Mouse (Mus musculus) heart, embryonic 15.5 days (tissue): ENCODE measurements around the gene Ppp2r1b. TPM values are rescaled to one million over a fixed set of nuclear protein-coding genes. Genes with fewer than 3 reads are reported as not detected.
"Not testable (repeated sequence)": the region's sequence is repeated elsewhere in the genome, so short reads cannot be mapped to it uniquely, and the experiment has no call there.

Experiments used
- ATAC-seq: fragments of 200-750 bp; cut with Nextera tagmentation; replicated peaks from 2 replicates; pipeline ENCODE4 v1.8.0; 2017; ENCODE audit warnings: low read depth, moderate TSS enrichment; ENCODE audit not compliant: insufficient number of reproducible peaks, insufficient read depth, low FRiP score
- H3K27ac ChIP-seq: fragments of 300-500 bp; sonication (generic); 2 replicates; pipeline ENCODE4 v1.5.1; 2015; ENCODE audit warnings: mild to moderate bottlenecking, inconsistent platforms
- H3K27me3 ChIP-seq: fragments of 300-500 bp; sonication (generic); 2 replicates; pipeline ENCODE4 v1.6.1; 2015; ENCODE audit warnings: inconsistent platforms
- H3K36me3 ChIP-seq: fragments of 300-500 bp; sonication (generic); 2 replicates; pipeline ENCODE4 v1.6.1; 2015; ENCODE audit warnings: mild to moderate bottlenecking, inconsistent platforms
- H3K4me1 ChIP-seq: fragments of 300-500 bp; sonication (generic); replicated peaks from 2 replicates; pipeline ENCODE4 v1.6.1; 2015; ENCODE audit warnings: inconsistent platforms
- H3K4me2 ChIP-seq: fragments of 300-500 bp; sonication (generic); 2 replicates; pipeline ENCODE4 v1.6.1; 2015; ENCODE audit warnings: inconsistent platforms, mild to moderate bottlenecking, moderate library complexity
- H3K4me3 ChIP-seq: fragments of 300-500 bp; sonication (generic); 2 replicates; pipeline ENCODE4 v1.5.1; 2015; ENCODE audit warnings: mild to moderate bottlenecking, inconsistent platforms
- H3K9ac ChIP-seq: fragments of 300-500 bp; sonication (generic); 2 replicates; pipeline ENCODE4 v1.6.1; 2015; ENCODE audit warnings: mild to moderate bottlenecking, inconsistent platforms
- H3K9me3 ChIP-seq: fragments of 300-500 bp; sonication (generic); replicated peaks from 2 replicates; pipeline ENCODE4 v1.6.1; 2016; ENCODE audit warnings: inconsistent platforms
- WGBS: fragments of 180-500 bp; shearing (Covaris S2); methylation state at CpG from one replicate; pipeline ENCODE4 v1.1.7; 2015; ENCODE audit warnings: mixed read lengths; 5-methylcytosine and 5-hydroxymethylcytosine counted together
- polyA plus RNA-seq: library from polyadenylated mRNA; unstranded; fragments of >200 nt; fragmentation: Nextera tagmentation; extraction: Ambion mirVana; gene quantifications from 2 replicates; pipeline ENCODE4 v1.2.1, GENCODE M21; 2015

The Ppp2r1b gene
- polyA plus RNA-seq, 1 experiment from 2014 or later: 33.4 TPM

GRCm38 (mm10) chr9:50816512-50816911 lies 28.6 kb upstream of the Ppp2r1b start:
- Histone ChIP-seq H3K4me3 (no peak overlapping the region), H3K27ac (no peak overlapping the region), H3K9ac (no peak overlapping the region), H3K4me2 (no peak overlapping the region), H3K9me3 (no peaks in the 10 kb centered on the region), H3K27me3 (no peaks in the 10 kb centered on the region), H3K36me3 (peaks cover 25% of the 10 kb centered on the region), H3K4me1 (no peaks in the 10 kb centered on the region)
- ATAC-seq: no peak
- WGBS: 84% methylated on average over 1 of the region's 1 CpGs

GRCm38 (mm10) chr9:50818050-50818449 lies 27.1 kb upstream of the Ppp2r1b start:
- 80% methylated on average over 6 of the region's 6 CpGs for WGBS
- H3K4me3 ChIP-seq: no peak overlapping the region
- no peaks in the 10 kb centered on the region for H3K9me3 ChIP-seq
- no peak overlapping the region for H3K27ac ChIP-seq
- no peak overlapping the region for H3K4me2 ChIP-seq
- H3K4me1 ChIP-seq: no peaks in the 10 kb centered on the region
- peaks cover 25% of the 10 kb centered on the region for H3K36me3 ChIP-seq
- H3K27me3 ChIP-seq: no peaks in the 10 kb centered on the region
- ATAC-seq: no peak
- no peak overlapping the region for H3K9ac ChIP-seq

- H3K36me3 ChIP-seq: peaks cover 15% of the 10 kb centered on the region; the same call in 1 of the 2 replicates
- H3K9me3 ChIP-seq: no peaks in the 10 kb centered on the region
- no peak for ATAC-seq
- no peak overlapping the region for H3K4me3 ChIP-seq
- no peak overlapping the region for H3K27ac ChIP-seq
- H3K9ac ChIP-seq: no peak overlapping the region
- WGBS: 89% methylated on average over 6 of the region's 6 CpGs
- H3K4me2 ChIP-seq: no peak overlapping the region
- no peaks in the 10 kb centered on the region for H3K27me3 ChIP-seq
- H3K4me1 ChIP-seq: no peaks in the 10 kb centered on the region
Measured at GRCm38 (mm10) chr9:50819716-50820115, 25.4 kb upstream of the Ppp2r1b start.

GRCm38 (mm10) chr9:50821651-50822050 lies 23.4 kb upstream of the Ppp2r1b start:
- H3K4me3 ChIP-seq: no peak overlapping the region
- no peak overlapping the region for H3K4me2 ChIP-seq
- no peaks in the 10 kb centered on the region for H3K9me3 ChIP-seq
- peaks cover 14% of the 10 kb centered on the region; the same call in 1 of the 2 replicates for H3K36me3 ChIP-seq
- no peaks in the 10 kb centered on the region for H3K4me1 ChIP-seq
- no peaks in the 10 kb centered on the region for H3K27me3 ChIP-seq
- ATAC-seq: no peak
- H3K27ac ChIP-seq: no peak overlapping the region
- WGBS: 90% methylated on average over 6 of the region's 6 CpGs
- no peak overlapping the region for H3K9ac ChIP-seq

- H3K36me3 ChIP-seq: peaks cover 8% of the 10 kb centered on the region; the same call in 1 of the 2 replicates
- H3K4me1 ChIP-seq: no peaks in the 10 kb centered on the region
- no peaks in the 10 kb centered on the region for H3K27me3 ChIP-seq
- WGBS: 88% methylated on average over 5 of the region's 5 CpGs
- H3K4me3 ChIP-seq: no peak overlapping the region
- ATAC-seq: no peak
- H3K9me3 ChIP-seq: no peaks in the 10 kb centered on the region
- H3K27ac ChIP-seq: no peak overlapping the region
- H3K4me2 ChIP-seq: no peak overlapping the region
- no peak overlapping the region for H3K9ac ChIP-seq
Measured at GRCm38 (mm10) chr9:50822216-50822615, 22.9 kb upstream of the Ppp2r1b start.

GRCm38 (mm10) chr9:50823779-50824453 lies 21.2 kb upstream of the Ppp2r1b start:
- Histone ChIP-seq H3K4me1 (no peaks in the 10 kb centered on the region), H3K36me3 (no peaks in the 10 kb centered on the region; the same call in 1 of the 2 replicates), H3K9ac (no peak overlapping the region), H3K27ac (no peak overlapping the region), H3K9me3 (no peaks in the 10 kb centered on the region), H3K4me2 (no peak overlapping the region), H3K27me3 (no peaks in the 10 kb centered on the region), H3K4me3 (no peak overlapping the region)
- ATAC-seq: no peak
- WGBS: 77% methylated on average over 11 of the region's 11 CpGs

- Histone ChIP-seq H3K9me3 (no peaks in the 10 kb centered on the region), H3K4me1 (no peaks in the 10 kb centered on the region), H3K4me3 (no peak overlapping the region), H3K4me2 (no peak overlapping the region), H3K27me3 (no peaks in the 10 kb centered on the region), H3K9ac (no peak overlapping the region), H3K36me3 (no peaks in the 10 kb centered on the region; the same call in 1 of the 2 replicates), H3K27ac (no peak overlapping the region)
- no peak for ATAC-seq
- 85% methylated on average over 5 of the region's 5 CpGs for WGBS
Measured at GRCm38 (mm10) chr9:50831514-50831913, 13.6 kb upstream of the Ppp2r1b start.

GRCm38 (mm10) chr9:50832162-50832561 lies 12.9 kb upstream of the Ppp2r1b start:
- Histone ChIP-seq H3K27ac (no peak overlapping the region), H3K9me3 (no peaks in the 10 kb centered on the region), H3K4me1 (no peaks in the 10 kb centered on the region), H3K4me2 (no peak overlapping the region), H3K4me3 (no peak overlapping the region), H3K36me3 (no peaks in the 10 kb centered on the region; the same call in 1 of the 2 replicates), H3K27me3 (no peaks in the 10 kb centered on the region), H3K9ac (no peak overlapping the region)
- ATAC-seq: no peak
- 96% methylated on average over 4 of the region's 4 CpGs for WGBS

GRCm38 (mm10) chr9:50832582-50832981 lies 12.5 kb upstream of the Ppp2r1b start:
- H3K4me3 ChIP-seq, H3K27me3 ChIP-seq, H3K9me3 ChIP-seq, H3K27ac ChIP-seq, ATAC-seq, H3K36me3 ChIP-seq, H3K4me1 ChIP-seq, H3K4me2 ChIP-seq, H3K9ac ChIP-seq: not testable (repeated sequence)
- WGBS: 79% methylated on average over 2 of the region's 2 CpGs

- Histone ChIP-seq H3K27me3 (no peaks in the 10 kb centered on the region), H3K9me3 (no peaks in the 10 kb centered on the region), H3K36me3 (no peaks in the 10 kb centered on the region; the same call in 1 of the 2 replicates), H3K4me3 (no peak overlapping the region), H3K4me2 (no peak overlapping the region), H3K27ac (no peak overlapping the region), H3K9ac (no peak overlapping the region), H3K4me1 (no peaks in the 10 kb centered on the region)
- 62% methylated on average over 8 of the region's 8 CpGs for WGBS
- no peak for ATAC-seq
Measured at GRCm38 (mm10) chr9:50833786-50834185, 11.3 kb upstream of the Ppp2r1b start.

- no peaks in the 10 kb centered on the region for H3K27me3 ChIP-seq
- H3K4me3 ChIP-seq: no peak overlapping the region
- no peak overlapping the region for H3K4me2 ChIP-seq
- H3K4me1 ChIP-seq: no peaks in the 10 kb centered on the region
- WGBS: 80% methylated on average over 10 of the region's 10 CpGs
- H3K9ac ChIP-seq: no peak overlapping the region
- ATAC-seq: no peak
- no peak overlapping the region for H3K27ac ChIP-seq
- no peaks in the 10 kb centered on the region for H3K36me3 ChIP-seq
- no peaks in the 10 kb centered on the region for H3K9me3 ChIP-seq
Measured at GRCm38 (mm10) chr9:50835068-50835705, 9.9 kb upstream of the Ppp2r1b start.

- no peak overlapping the region for H3K4me3 ChIP-seq
- H3K27me3 ChIP-seq: no peaks in the 10 kb centered on the region
- no peak overlapping the region for H3K27ac ChIP-seq
- no peak for ATAC-seq
- H3K9me3 ChIP-seq: no peaks in the 10 kb centered on the region
- H3K4me1 ChIP-seq: 0 out of 2 replicates have a peak, but pooled peaks cover under 1% of the 10 kb centered on the region
- 73% methylated on average over 4 of the region's 4 CpGs for WGBS
- no peak overlapping the region for H3K9ac ChIP-seq
- no peak overlapping the region for H3K4me2 ChIP-seq
- H3K36me3 ChIP-seq: no peaks in the 10 kb centered on the region
Measured at GRCm38 (mm10) chr9:50836097-50836496, 9.0 kb upstream of the Ppp2r1b start.
